Mouse (Mus musculus): ENCODE results near the gene Fcgr2b.
"Not testable (repeated sequence)": the region's sequence is repeated elsewhere in the genome, so short reads cannot be mapped to it uniquely, and the experiment has no call there.

Gene Fcgr2b

DNA sequence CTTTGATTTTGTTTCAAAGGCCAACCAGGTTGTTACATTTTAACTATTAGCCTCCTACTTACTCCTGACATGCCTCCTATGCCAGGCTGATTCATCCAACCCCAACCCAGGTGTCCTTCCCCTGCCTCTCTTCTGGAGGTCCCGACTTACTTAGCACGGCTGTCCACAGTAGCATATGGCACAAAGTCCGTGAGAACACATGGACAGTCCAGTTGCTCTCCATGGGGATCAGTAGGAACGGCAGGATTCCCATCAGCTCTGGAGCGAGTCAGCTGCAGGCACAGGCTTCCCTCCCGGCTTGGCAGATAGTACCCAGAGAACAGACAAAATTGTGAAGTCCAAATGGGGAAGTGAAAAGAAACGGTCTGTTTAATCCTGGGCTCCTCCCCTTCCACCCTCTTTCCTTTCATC is 591 bp downstream of the Fcgr2b start:
- no peak for DNase-seq (ENCODE audit: low spot score)

DNA sequence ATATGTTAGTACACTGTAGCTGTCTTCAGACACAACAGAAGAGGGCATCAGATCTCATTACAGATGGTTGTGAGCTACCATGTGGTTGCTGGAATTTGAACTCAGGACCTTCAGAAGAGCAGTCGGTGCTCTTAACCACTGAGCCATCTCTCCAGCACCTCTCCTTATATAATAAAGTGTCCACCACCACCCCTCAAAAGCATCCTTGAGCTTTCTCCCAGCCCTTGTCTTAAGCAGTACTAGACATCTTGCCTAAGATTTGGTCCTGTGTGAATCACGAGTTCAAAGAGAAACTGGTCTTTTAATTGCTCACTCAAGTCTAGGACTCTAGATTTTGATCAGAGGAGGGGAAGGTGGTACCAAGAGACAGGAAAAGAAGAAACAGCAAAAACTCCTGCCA is 997 bp downstream of the Fcgr2b start:
- not testable (repeated sequence) for DNase-seq (ENCODE audit: low spot score)

DNA sequence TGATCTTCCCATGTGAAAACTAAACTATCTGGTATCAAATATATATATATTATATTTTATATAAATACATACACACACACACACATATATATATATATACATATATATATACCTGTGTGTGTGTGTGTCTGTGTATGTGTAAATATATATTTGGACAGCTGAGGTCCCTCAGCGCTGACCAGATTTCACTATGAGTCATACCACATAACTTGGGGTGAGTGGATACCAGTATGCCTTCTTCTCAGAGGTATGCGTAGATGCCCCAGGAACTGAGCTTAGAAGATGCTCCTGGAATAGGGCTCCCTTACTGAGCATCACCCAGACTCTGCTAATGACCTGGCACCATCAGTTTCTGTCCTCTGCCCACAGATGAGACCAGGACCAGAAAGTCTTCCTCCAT is 1.6 kb downstream of the Fcgr2b start:
- no peak for DNase-seq (ENCODE audit: low spot score)

DNA sequence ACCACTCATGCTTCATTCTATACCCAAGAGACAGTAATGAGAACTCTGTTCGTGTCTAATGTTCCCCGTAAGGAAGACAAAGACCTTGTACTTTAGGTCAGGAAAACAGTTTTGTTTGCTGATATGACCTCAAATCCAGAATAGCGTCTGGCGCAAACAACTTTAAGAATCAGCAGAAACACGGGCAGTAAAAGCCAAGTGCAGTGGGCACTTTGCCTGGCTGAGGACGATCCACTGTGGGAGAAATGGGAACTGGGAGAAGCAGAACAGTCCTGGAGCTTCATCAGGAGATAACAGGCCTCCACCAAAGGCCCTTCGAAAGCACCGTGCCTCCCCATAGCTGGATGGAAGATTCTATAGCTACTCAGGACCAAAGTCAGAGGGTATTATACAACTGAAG is 2.2 kb downstream of the Fcgr2b start:
- no peak for DNase-seq (ENCODE audit: low spot score)

DNA sequence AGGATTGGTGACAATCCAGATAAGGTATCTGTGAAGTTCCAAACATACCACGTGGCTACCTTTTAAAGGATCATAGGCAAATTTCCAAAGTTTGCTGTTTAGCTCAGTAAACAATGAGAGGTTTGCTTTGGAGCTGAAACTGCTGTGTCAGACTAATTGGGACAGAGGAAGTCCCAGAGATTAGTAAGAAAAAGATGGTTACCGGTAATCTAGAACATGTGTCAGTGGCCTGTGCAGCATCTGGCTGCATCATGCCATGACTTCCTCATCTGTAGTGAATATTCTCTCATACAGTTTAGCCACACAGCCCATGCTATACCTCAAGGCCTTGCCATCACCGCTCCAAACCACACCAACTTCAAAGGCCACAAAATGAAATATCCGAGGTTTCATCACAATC is 3.4 kb downstream of the Fcgr2b start:
- DNase-seq (ENCODE audit: low spot score), result no peak

DNA sequence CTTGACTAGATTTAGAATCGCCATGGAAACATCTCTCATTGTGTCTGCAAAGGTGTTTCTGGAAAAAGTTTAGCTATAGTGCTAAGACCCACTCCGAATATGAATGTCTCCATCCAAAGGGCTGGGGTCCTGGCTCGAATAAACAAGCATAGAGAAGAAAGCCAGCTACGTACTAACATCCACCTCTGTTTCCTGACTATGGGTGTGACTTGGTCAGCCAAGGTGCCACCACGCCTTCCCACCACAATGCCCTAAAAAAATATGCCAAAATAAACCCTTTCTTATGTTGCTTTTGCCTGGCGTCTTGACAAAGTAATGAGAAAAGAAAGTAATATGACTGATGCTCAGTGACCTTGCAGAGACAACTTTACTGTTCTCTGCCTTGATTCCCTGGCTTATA is 3.9 kb downstream of the Fcgr2b start:
- no peak for DNase-seq (ENCODE audit: low spot score)

DNA sequence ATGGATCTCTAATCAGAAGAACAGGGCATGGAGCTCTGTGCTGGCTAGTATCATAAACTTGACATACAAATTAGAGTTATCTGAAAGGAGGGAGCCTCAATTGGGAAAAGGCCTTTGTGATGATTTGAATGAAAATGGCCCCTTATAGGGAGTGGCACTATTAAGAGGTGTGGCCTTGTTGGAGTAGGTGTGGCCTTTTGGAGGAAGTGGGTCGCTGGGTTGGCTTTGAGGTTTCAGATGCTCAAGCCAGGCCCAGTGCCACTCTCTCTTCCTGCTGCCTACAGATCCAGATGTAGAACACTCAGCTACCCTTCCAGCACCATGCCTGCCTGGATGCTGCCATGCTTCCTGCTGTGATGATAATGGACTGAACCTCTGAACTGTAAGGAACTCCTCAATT is 7.8 kb downstream of the Fcgr2b start:
- DNase-seq (ENCODE audit: low spot score), result no peak

DNA sequence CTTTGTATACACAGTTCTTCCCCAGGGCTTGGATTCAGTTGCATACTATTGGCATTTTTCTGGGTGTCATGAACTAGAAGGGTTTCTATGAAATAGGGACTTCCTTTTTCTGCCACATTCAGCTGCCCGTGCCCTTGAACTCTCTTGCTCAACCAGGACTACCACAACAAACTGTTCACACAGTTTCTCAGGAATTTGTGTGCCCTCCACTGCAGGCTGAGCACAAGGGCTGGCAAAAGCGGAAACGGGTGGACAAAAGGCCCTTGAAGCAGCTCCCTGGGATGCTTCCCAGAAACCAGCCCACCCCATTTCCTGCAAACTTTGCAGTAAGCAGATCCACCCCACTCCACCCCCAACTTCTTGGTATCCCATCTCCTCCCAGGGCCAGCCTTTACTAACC is 8.8 kb downstream of the Fcgr2b start:
- DNase-seq (ENCODE audit: low spot score), result no peak

DNA sequence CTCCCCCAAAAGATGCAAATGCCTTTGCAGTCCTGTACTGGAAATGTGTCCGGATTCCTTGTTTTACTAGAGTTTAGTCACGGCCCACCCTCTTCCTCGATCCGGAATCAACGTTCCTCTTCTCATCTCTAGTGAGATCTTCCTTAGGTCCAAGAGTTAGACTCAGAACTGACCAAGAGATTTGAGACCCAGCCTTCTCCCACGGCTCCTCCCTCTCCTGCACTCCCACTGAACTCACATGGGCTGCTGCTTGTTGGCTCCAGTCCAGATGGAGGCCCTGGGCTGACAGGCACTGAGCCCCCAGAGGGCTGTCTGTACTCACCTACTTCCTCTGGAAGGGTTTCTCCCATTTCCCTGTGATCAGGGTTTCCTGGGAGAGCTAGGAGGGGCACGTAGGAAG is 13.3 kb downstream of the Fcgr2b start:
- DNase-seq (ENCODE audit: low spot score), result no peak

DNA sequence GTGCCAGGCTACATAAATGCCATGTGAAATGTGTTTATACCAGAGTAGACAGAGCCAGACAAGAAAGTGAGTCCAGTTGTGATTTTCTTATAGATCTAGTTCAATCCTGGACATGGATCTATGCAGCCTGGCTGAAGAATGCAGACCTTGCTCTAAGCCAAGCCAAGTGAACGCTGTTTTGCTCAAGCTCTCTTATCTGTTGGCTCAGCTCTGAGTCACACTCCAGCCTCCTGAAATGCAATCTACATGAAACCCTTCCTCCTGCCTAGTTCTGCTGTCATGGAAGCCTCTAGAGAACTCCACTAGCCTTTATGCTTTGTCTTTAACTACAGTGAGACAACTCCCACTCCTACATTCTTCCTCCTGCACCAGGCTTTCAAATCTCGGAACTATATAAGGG is 14.0 kb downstream of the Fcgr2b start:
- DNase-seq (ENCODE audit: low spot score), result no peak

DNA sequence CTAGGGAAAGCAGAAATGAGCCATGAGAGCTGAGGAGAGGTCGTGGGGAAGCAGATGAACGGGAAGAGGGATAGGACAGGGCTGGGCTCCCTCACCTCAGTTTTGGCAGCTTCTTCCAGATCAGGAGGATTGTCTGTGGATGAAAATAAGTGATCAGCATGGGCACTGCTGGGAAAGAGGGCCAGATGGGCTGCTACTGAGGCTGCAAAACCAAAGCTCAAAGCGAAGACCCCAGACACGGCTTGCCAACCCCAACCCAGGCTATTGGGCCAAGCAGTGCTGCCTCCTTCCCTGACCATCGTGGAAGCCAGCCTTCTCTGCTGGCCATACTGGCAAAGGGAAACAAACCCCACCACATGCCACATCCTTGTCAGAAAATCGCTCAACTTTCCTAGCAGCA is 15.2 kb downstream of the Fcgr2b start:
- no peak for DNase-seq (ENCODE audit: low spot score)

DNA sequence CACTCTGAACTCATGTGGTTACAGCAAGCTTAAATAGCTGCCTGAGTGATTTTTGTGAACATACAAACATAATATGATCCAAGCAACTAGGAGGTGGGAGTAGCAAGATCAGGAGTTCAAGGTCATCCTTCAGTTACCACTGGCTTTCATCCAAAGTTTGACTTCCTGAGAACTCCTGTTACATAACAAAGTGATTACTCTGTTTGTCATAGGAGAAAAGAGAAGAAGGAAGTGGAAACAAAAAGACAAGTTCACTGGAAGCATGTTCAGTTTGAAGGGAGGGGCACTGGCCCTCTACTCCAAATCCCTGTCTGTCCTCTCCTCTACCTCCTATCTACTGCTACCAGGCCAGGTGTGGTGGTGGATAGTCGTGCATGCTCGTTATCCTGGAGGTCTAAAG is 16.6 kb downstream of the Fcgr2b start:
- no peak for DNase-seq (ENCODE audit: low spot score)

DNA sequence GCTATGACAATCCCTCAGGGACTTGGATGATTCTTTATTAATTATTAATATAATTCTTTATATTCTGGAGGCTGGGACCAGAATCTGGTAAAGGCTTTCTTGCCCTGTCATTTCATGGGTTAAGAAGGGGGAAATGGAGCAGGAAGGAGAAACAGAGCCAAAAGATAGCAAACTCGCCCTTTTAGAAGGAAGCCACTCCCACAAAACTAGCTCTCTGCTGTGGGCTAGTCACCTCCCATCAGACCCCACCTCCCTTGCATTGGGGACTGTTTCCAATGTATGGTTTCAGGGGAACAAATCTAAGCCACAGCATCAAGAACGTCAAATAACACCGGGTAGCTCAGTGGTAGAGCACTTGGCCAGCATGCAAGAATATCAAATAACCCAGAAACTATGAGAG is 18.1 kb downstream of the Fcgr2b start:
- DNase-seq (ENCODE audit: low spot score), result no peak

DNA sequence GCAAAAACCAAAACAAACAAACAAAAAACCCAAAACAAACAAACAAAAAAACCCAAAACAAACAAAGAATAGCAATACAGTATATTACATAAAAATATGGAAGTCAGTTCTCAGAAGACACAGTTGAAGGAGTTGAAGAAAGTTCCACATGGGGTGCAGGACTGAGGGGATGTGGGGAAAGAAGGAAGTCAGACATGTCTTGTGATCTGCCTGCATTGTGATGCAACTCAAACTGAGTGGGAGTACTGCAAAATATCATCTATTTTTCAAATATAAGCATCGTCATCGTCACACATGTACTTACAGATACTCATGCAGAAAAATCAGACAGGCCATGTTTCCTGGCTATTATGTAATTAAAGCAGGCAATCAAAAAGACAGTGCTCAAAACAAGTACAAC is 23.2 kb downstream of the Fcgr2b start:
- no peak for DNase-seq (ENCODE audit: low spot score)

DNA sequence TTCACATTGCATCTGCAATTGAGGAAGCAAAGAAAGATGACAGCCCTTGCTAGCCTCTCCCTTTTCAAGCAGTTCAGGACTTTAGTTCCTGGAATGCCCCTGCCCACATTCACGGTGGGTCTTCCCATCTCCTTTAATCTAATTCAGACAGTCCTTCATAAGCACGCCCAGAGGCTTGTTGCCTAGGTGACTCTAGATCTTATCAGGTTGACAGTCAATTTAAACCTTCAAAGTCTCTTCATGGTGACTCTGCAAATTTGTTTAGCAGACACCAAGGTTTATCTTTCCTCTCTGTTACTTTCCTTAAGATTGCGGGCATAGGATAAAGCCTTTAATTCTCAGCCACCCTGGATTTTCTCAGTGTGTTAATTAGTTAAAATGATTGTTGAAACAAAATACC is 25.6 kb downstream of the Fcgr2b start:
- DNase-seq (ENCODE audit: low spot score), result no peak

DNA sequence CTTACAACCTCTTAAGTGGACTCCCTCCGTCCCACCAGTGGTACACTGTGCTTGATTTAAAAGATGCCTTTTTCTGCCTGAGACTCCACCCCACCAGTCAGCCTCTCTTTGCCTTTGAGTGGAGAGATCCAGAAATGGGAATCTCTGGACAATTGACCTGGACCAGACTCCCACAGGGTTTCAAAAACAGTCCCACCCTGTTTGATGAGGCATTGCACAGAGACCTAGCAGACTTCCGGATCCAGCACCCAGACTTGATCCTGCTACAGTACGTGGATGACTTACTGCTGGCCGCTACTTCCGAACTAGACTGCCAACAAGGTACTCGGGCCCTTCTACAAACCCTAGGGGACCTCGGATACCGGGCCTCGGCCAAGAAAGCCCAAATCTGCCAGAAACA is 31.4 kb downstream of the Fcgr2b start:
- not testable (repeated sequence) for DNase-seq (ENCODE audit: low spot score)

DNA sequence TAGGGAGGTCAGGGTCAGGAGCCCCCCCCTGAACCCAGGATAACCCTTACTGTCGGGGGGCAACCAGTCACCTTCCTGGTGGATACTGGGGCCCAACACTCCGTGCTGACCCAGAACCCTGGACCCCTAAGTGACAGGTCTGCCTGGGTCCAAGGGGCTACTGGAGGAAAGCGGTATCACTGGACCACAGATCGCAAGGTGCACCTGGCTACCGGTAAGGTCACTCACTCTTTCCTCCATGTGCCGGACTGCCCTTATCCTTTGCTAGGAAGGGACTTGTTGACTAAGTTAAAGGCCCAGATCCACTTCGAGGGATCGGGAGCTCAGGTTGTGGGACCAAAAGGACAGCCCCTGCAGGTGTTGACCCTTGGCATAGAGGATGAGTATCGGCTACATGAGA is 32.2 kb downstream of the Fcgr2b start:
- not testable (repeated sequence) for DNase-seq (ENCODE audit: low spot score)

DNA sequence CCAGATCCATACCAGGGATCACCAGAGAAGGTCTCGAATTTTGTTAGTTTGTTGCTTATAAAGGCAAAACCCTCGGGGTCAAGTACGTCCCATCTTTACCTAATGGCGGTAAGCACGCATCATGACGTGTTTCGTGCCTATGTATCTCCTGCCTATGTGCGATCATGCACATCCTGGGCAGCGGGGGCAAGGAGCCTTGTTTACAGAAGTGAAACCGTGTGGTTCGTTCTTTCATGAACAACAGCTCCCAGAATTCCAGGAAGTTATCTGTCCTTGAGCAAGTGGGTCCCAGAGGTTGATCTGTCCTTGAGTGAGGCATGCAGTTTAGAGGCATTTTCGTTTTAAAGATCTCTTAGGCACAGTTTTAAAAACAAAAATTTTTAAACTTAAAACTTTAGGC is 37.1 kb downstream of the Fcgr2b start:
- DNase-seq (ENCODE audit: low spot score), result no peak

DNA sequence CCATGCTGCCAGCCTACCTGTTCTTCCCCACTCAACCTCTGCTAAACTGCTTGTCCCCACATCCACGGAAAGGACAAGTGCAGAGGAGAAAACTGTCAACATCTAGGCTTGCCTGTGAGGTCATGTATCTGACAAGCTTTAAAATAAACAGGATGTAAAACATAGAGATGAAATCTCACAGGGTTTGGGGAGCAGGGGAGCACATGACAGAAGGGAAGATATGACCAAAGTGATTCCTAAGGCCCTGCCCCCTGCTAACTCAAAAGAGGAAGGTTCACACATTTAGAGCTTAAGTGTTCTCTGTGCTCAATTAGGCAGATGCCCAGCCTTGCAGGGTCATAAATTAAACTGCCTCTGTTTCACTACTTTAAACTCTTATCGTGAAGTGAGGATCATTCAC is 42.0 kb downstream of the Fcgr2b start:
- no peak for DNase-seq (ENCODE audit: low spot score)

DNA sequence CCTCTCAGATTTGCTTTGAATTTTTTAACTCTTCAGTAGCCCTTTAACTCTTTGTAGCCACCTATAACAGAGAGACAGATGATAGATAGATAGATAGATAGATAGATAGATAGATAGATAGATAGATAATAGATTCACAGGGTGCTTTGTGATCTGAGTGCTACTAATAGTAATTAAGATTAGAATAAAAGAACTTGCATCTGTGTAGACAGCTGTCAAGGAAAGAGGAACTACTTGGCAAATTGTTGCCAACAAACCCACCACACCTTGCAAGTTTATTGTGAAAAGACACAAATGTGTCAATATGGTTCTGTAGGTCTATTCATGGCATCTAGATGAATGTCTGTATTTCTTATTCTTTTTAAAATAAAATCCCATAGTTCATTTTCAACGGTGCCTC is 42.4 kb downstream of the Fcgr2b start:
- DNase-seq (ENCODE audit: low spot score), result no peak

DNA sequence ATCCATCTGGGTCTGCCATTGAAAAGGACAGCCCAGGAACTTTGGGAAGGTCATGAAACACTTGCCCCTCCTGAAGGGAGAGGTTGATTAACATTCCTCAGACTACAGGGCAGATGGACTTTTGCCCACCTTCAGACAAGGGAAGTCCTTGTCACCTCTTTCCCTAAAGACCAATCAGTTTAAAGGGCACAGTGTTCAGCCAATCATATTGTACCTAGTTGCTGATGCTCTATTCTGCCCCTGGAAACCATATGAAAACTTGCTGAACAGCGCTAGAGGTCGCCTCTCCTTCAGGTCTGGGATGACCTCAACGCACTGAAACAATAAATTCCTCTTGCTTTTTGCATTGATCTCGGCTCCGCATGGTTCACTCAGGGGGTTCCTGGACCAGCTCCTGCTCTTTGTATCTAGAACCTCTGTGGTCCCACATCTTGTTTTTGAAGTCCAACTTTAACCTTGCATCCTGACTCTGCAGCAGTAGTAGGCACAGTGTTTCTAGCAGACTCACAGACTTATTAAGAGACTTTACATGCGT is 42.9 kb downstream of the Fcgr2b start:
- no peak for DNase-seq (ENCODE audit: low spot score)

DNA sequence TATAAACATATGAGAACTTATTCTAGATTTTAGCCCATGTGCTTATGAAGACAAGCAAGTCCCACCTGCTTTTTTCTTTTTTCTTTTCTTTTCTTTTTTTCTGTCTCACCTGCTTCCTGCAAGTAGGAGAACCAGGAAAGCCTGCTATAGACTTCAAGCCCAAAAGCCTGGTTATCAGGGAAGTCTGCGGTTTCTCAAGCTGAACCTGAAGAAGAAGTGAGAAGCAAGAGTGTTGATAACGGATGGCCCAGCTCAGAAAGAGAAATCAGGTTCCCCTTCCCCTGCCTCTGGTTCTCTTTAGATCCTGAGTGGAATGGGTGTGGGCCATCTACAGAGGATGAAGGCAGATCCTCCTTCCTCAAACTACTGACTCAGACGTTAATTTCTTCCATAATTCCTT is 44.3 kb downstream of the Fcgr2b start:
- no peak for DNase-seq (ENCODE audit: low spot score)

DNA sequence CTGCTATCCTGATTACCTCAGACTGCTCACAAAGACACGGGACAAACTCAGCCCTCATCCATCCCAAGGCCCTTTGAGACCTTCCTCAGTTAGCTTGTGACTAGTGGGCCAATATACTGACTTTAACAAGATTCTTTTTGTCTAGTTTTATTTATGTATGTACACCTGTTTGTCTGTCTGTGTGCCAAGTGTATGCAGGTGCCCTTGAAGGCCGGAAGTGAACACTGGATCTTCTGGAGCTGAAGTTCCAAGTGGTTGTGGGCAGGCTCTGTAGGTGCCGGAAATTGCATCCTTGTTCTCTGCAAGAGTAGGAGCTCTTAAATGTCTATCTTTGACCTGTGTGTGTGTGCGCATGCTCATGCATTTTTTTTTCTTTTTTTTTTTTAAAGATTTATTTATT is 47.1 kb downstream of the Fcgr2b start:
- DNase-seq (ENCODE audit: low spot score), result no peak

DNA sequence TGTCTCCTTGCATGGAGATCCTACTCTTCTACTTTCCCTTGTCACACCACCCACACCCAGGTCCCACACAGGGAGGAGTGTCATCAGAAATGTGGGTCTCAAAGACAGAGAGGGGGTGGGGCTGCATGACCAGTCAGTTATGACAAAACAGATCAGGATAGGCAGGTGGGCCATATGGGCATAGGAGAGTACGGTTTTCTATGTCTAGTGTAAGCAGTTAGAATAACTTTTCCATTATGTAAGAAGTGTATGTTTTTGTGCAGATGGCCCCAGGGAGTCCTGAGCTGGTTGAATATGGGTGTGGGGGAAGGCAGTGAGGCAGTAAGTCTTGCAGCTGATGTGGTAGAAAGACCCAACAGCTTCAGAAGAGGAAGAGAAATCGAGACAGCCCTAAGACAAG is 47.9 kb downstream of the Fcgr2b start:
- DNase-seq (ENCODE audit: low spot score), result no peak

DNA sequence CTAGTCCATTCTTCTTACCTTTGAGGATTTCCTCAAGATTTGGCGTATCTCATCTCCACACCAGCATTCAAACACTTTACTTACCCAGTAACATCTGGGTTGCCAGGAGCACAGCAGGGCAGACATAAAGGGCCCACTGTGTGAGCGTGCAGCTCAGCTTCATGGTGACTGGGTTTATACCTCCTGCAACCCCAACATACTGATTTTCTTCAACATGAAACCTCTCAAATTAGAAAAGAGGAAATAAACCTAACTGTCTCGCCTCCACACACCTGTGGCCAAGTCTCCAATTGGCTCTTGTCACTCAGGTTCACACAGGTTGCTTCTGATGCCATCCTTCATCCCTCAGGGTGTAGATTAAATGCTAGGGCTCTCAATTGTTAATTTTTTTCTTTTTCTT is 49.0 kb downstream of the Fcgr2b start, which contains the start of gene Fcrla:
Gene Fcrla (minus strand): TSS at position 206 of the 400 bp plus-strand sequence.
- no peak for DNase-seq (ENCODE audit: low spot score)

All from ovary, postnatal 10 days (tissue).